Mouse (Mus musculus): ENCODE data around the gene Ppp1r1b.

DNA sequence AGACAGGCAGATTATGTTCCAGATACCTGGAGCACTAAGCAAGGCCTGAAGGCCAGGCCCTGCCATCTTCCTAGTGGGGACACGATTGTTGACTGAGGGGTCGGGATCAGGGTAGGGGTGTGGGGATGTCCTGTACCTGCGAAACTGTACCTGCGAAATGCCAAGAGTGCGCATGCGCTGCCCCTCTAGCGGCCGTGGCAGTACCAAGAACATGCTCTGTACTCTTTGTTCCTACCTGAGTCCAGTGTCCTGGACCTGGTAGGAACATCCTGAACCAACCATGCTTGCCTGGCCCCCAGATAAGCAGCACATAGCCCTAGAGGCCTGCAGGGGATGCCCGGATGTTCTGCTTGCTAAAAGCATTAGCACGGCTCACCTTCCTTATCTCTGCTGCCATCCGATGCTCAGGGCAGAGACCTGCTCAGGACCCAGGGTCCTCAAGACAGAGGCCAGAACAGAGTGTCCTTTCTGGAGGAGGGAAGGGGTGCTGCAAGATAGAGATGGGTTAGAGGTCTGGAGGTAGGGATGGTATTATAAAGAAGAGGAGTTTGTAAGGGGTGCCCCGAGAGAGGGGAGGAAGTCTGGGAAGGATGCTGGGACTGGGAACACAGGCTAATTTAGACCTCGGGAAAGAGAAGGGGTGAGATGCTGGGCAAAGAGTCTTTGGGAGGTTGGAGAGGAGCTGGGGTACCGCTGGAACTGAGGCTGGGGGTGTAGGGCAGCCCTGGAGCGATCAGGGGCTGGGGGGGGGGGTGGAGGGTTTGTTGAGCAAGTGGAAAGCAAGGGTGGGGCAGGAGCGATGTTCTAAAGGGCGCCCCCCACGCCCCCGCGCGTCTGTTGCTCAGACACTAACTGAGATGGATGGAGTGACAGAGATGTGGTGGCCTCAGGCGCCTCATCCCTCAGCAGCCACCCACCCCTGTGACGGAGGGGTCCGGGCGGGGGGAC, 37.7 kb downstream of the Ppp1r1b start, which contains the start of gene Pnmt:
- TF ChIP-seq CTCF (IDR thresholded peaks at IDR 0.05; ENCODE audit: borderline replicate concordance, extremely low read depth, insufficient read depth, insufficient read length) (no peak), POLR2A (IDR thresholded peaks at IDR 0.05; ENCODE audit: borderline replicate concordance, extremely low read depth, insufficient read depth, insufficient read length, poor library complexity, severe bottlenecking) (no peak)

All from brain, embryonic 14.5 days (tissue).